Mouse (Mus musculus): ENCODE data around the gene Rhox7a.
"Not testable (repeated sequence)": the region's sequence is repeated elsewhere in the genome, so short reads cannot be mapped to it uniquely, and the experiment has no call there.

Rhox7a gene

GRCm38 (mm10) chrX:37831386-37831785 lies at the start of gene Rhox7a:
Rhox7a (plus strand) TSS chrX:37831686.
- DNase-seq: not testable (repeated sequence)

GRCm38 (mm10) chrX:37807286-37808080 lies 24.0 kb upstream of the Rhox7a start:
- no peak for DNase-seq

- no peak for DNase-seq
These were observed 22.1 kb upstream of the Rhox7a start for GRCm38 (mm10) chrX:37809396-37809795.

GRCm38 (mm10) chrX:37811179-37811578 lies 20.3 kb upstream of the Rhox7a start:
- peak in 1 of 2 experiments; percentile 10 for DNase-seq

GRCm38 (mm10) chrX:37815665-37816064 lies 15.8 kb upstream of the Rhox7a start:
- DNase-seq: no peak

- DNase-seq: not testable (repeated sequence)
These were observed 4.9 kb upstream of the Rhox7a start, which contains the start of gene Rhox6 for GRCm38 (mm10) chrX:37826610-37827009. Rhox6 (plus strand) TSS chrX:37826910.

DNA sequence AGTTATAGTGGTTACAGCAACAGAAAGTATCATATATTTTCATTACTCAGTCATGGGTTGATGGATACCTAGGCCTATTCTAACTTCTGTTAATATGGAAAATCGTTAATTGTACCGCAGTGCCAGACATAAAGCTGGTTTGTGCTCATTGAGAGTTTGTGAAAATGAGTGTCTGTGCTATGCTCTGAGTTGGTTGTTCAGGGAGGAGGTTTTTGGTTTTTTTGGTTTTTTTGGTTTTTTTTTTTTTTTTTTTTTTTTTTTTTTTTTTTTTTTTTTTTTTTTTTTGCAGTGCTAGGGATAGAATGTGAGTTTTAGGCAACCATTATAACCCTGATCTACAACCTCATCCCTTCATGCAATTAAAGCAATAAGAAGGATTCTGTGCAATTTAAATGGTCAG lies 40.2 kb downstream of the Rhox7a start:
- DNase-seq: no peak

DNA sequence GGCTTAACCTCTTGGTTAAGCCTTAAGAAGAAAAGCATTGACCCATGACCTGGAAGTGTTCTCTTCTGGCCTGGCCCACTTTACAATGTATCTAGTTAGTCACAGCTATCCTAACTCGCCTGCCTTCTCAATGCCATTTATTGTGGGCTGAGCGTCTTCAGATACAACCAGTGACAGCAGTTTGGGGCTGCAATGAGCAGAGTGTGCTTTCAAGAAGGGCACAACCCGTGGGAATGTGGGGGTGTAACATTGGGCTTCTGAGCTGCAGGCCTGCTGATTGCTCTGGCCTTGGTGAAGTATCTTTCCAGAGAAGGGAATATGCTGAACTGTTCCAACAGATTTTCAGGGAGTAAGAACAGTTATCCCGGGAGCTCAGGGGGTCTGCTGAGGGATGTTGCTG lies 47.4 kb downstream of the Rhox7a start, which contains the start of gene Rhox8:
Rhox8 (minus strand) TSS at position 101 of the 400 bp plus-strand sequence.
- no peak for DNase-seq

Measured in cerebellum, adult 18-20 months (tissue).